Mouse (Mus musculus) brain, embryonic 14.5 days (tissue): ENCODE measurements at regions not wholly inside any gene's neighbourhood (a gene's known extent, or its start where the extent isn't known, plus 50 kb on each side); places are given as distances from the start of the nearest gene placed in this dataset.

ENCODE experiments used
- CTCF ChIP-seq: fragments of 200-500 bp; IDR thresholded peaks from 2 replicates; pipeline ENCODE4 v1.5.1; 2012; ENCODE audit warnings: inconsistent platforms, mild to moderate bottlenecking, moderate library complexity, borderline replicate concordance; ENCODE audit not compliant: insufficient read depth, insufficient read length; ENCODE audit errors: extremely low read depth
- POLR2A ChIP-seq: fragments of 200-500 bp; IDR thresholded peaks from 2 replicates; pipeline ENCODE4 v1.6.1; 2012; ENCODE audit warnings: mild to moderate bottlenecking, inconsistent platforms, borderline replicate concordance; ENCODE audit not compliant: poor library complexity, insufficient read depth, insufficient read length, severe bottlenecking; ENCODE audit errors: extremely low read depth

GRCm38 (mm10) chr2:108770383-108770782 lies 510.2 kb upstream of the Kif18a start:
- TF ChIP-seq CTCF = no peak
- no peak for TF ChIP-seq POLR2A
